Mouse (Mus musculus): Measurements from ENCODE around the gene Olfr704. TPM values are rescaled to one million over a fixed set of nuclear protein-coding genes. Genes with fewer than 3 reads are reported as not detected.

Olfr704 gene
- total RNA-seq (2014; rRNA removed) (not detected in 2 replicates), polyA plus RNA-seq (2015; fragmentation: Nextera tagmentation; extraction: Ambion mirVana) (not detected in 2 replicates)

GRCm38 (mm10) chr7:106862885-106863284 lies at the start of gene Olfr704:
Gene Olfr704 (plus strand): TSS chr7:106863185.
- H3K4me1 ChIP-seq (ENCODE audit: insufficient read depth), result no peaks in the 10 kb centered on the region
- ATAC-seq (no peak), DNase-seq (no peak)
- H3K9ac ChIP-seq, result no peak within 1 kb of the TSS
- no peak for TF ChIP-seq CTCF (IDR thresholded peaks at IDR 0.05; ENCODE audit: low read depth)
- H3K36me3 ChIP-seq (ENCODE audit: insufficient read depth), result no peaks in the 10 kb centered on the region
- no peak within 1 kb of the TSS for H3K4me3 ChIP-seq (ENCODE audit: low read depth, low read length)
- no peaks in the 10 kb centered on the region for H3K9me3 ChIP-seq (ENCODE audit: low read length)
- no peak within 1 kb of the TSS for H3K4me2 ChIP-seq (ENCODE audit: low read depth)
- no peak within 1 kb of the TSS for H3K27ac ChIP-seq (ENCODE audit: low read depth, low read length)
- no peaks in the 10 kb centered on the region for H3K27me3 ChIP-seq (ENCODE audit: insufficient read depth, low read length)

DNA sequence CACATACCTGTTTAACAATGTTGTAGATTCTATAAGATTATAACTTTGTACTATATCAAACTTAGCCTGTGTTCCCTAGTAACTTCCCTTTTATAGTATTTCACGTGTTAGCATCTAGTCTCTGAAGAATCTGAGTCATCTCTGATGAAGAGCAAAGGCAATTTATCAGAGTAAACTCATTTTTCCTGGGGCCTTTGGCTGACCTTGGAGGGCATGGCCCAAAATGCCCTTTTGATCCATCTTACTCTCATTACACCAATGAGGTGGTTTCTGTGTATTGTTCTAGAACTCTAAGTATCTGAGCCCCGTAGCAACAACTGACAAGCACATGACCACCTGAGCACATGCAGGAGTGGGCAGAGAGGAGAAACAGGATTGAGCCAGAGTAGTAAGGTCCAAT lies 49.2 kb upstream of the Olfr704 start, which contains the start of gene Olfr701:
Gene Olfr701 (plus strand): TSS at position 301 of the 400 bp plus-strand sequence.
- TF ChIP-seq CTCF (IDR thresholded peaks at IDR 0.05; ENCODE audit: low read depth), result no peak
- H3K9ac ChIP-seq, result no peak within 1 kb of the TSS
- H3K4me1 ChIP-seq (ENCODE audit: insufficient read depth), result no peaks in the 10 kb centered on the region
- no peak within 1 kb of the TSS for H3K4me3 ChIP-seq (ENCODE audit: low read depth, low read length)
- H3K36me3 ChIP-seq (ENCODE audit: insufficient read depth), result no peaks in the 10 kb centered on the region
- no peak for ATAC-seq
- H3K4me2 ChIP-seq (ENCODE audit: low read depth), result no peak within 1 kb of the TSS
- WGBS, result 70% methylated on average over 2 of the region's 2 CpGs
- H3K9me3 ChIP-seq (ENCODE audit: low read length), result no peaks in the 10 kb centered on the region
- DNase-seq, result no peak
- H3K27ac ChIP-seq (ENCODE audit: low read depth, low read length), result no peak within 1 kb of the TSS
- no peaks in the 10 kb centered on the region for H3K27me3 ChIP-seq (ENCODE audit: insufficient read depth, low read length)

DNA sequence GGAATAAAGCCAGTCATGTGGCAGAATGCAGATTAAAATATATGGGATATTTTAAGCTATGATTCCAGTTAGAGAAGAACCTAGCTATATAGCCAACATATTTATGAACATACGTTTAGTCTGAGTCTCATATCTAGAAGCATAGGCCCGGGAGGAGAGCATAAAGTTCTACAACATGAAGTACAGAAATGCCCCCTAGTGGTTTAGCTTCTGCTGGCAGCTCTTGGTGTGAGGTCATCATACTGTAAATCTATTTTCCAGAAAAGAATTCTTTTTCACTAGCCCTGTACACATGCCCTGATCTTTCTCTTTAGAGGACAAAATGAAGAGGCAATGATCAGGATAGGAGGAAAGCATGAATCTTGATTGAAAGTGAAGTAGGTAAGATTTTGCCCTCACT lies 47.2 kb upstream of the Olfr704 start:
- no peaks in the 10 kb centered on the region for H3K36me3 ChIP-seq (ENCODE audit: insufficient read depth)
- no peaks in the 10 kb centered on the region for H3K4me1 ChIP-seq (ENCODE audit: insufficient read depth)
- H3K4me2 ChIP-seq (ENCODE audit: low read depth), result no peak overlapping the region
- no peaks in the 10 kb centered on the region for H3K27me3 ChIP-seq (ENCODE audit: insufficient read depth, low read length)
- no peak for TF ChIP-seq CTCF (IDR thresholded peaks at IDR 0.05; ENCODE audit: low read depth)
- H3K9me3 ChIP-seq (ENCODE audit: low read length), result no peaks in the 10 kb centered on the region
- H3K9ac ChIP-seq, result no peak overlapping the region
- no peak overlapping the region for H3K4me3 ChIP-seq (ENCODE audit: low read depth, low read length)
- no peak for ATAC-seq
- H3K27ac ChIP-seq (ENCODE audit: low read depth, low read length), result no peak overlapping the region
- DNase-seq, result no peak
- WGBS, result 73% methylated on average over 2 of the region's 2 CpGs

GRCm38 (mm10) chr7:106818414-106818813 lies 44.6 kb upstream of the Olfr704 start:
- Histone ChIP-seq H3K9ac (no peak overlapping the region), H3K36me3 (ENCODE audit: insufficient read depth) (no peaks in the 10 kb centered on the region), H3K4me3 (ENCODE audit: low read depth, low read length) (no peak overlapping the region), H3K4me2 (ENCODE audit: low read depth) (no peak overlapping the region), H3K27me3 (ENCODE audit: insufficient read depth, low read length) (no peaks in the 10 kb centered on the region), H3K9me3 (ENCODE audit: low read length) (no peaks in the 10 kb centered on the region), H3K4me1 (ENCODE audit: insufficient read depth) (no peaks in the 10 kb centered on the region), H3K27ac (ENCODE audit: low read depth, low read length) (no peak overlapping the region)
- TF ChIP-seq CTCF (IDR thresholded peaks at IDR 0.05; ENCODE audit: low read depth), result no peak
- ATAC-seq (no peak), DNase-seq (no peak)

DNA sequence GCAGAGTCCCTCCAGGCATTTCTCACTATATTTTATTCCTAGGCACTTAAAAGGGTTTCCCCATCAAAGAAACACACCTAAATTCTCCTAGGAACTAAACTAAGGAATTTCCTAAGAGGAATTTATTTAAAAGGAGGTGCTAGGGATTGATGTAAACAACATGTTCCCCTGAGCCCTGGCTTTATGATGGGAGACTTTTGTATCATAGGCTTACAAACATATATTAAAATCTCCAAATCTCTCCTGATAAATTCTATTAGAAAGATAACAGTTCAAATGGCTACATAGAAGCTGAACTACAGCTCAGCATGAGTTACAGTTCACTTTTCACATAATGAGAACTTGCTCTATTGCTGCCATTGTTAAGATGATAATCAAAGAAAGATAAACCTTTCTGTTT lies 29.2 kb upstream of the Olfr704 start, which contains the start of gene Olfr702:
Gene Olfr702 (minus strand): TSS at position 101 of the 400 bp plus-strand sequence.
- no peak within 1 kb of the TSS for H3K9ac ChIP-seq
- H3K4me1 ChIP-seq (ENCODE audit: insufficient read depth), result no peaks in the 10 kb centered on the region
- H3K27ac ChIP-seq (ENCODE audit: low read depth, low read length), result no peak within 1 kb of the TSS
- H3K4me3 ChIP-seq (ENCODE audit: low read depth, low read length), result no peak within 1 kb of the TSS
- no peak for TF ChIP-seq CTCF (IDR thresholded peaks at IDR 0.05; ENCODE audit: low read depth)
- no peaks in the 10 kb centered on the region for H3K27me3 ChIP-seq (ENCODE audit: insufficient read depth, low read length)
- ATAC-seq (no peak), DNase-seq (no peak)
- H3K4me2 ChIP-seq (ENCODE audit: low read depth), result no peak within 1 kb of the TSS
- H3K9me3 ChIP-seq (ENCODE audit: low read length), result no peaks in the 10 kb centered on the region
- H3K36me3 ChIP-seq (ENCODE audit: insufficient read depth), result no peaks in the 10 kb centered on the region

DNA sequence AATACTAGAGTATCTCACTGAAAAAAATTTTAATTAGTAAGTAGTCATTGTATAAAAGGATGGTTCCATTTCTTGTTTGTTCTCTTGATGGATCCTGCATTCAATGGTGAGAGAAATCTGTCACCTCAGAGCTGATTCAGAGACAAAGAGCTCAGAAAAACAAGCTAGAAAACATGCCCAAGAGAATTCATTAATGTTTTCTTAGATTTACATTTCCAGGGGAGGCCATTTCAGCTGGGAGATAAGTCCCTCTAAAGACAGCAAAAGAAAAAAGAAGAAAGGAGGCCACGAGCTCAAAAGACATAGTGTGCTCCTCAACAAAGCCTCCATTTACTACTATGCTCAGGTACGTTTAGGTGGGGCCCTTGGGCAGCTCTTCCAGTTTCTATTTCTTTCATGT lies 19.9 kb upstream of the Olfr704 start, which contains the start of gene Olfr703:
Gene Olfr703 (plus strand): TSS at position 301 of the 400 bp plus-strand sequence.
- Histone ChIP-seq H3K9me3 (ENCODE audit: low read length) (no peaks in the 10 kb centered on the region), H3K4me3 (ENCODE audit: low read depth, low read length) (no peak within 1 kb of the TSS), H3K27me3 (ENCODE audit: insufficient read depth, low read length) (no peaks in the 10 kb centered on the region), H3K4me1 (ENCODE audit: insufficient read depth) (no peaks in the 10 kb centered on the region), H3K36me3 (ENCODE audit: insufficient read depth) (no peaks in the 10 kb centered on the region), H3K4me2 (ENCODE audit: low read depth) (no peak within 1 kb of the TSS), H3K27ac (ENCODE audit: low read depth, low read length) (no peak within 1 kb of the TSS), H3K9ac (no peak within 1 kb of the TSS)
- ATAC-seq (no peak), DNase-seq (no peak)
- WGBS, result 57% methylated on average over 2 of the region's 2 CpGs
- no peak for TF ChIP-seq CTCF (IDR thresholded peaks at IDR 0.05; ENCODE audit: low read depth)

DNA sequence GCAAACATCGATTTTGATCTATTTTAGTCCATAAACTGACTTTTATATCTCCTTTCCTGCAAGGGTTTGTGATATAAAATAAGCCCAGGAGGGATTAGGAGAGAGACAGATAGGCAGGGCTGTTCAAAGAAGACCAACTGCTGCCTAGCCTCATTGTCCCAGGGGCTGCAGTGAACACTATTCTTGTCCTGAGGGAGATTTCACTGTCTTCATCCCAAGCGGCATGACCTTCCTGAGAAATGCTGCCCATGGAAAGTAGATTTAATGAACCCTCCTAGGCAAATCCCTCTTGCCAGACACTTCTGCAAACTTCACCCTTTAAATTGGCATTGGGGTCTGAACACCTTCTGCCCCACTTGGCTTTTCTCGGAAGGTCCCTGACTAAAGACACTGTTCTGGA lies 13.8 kb downstream of the Olfr704 start, which contains the start of gene Olfr705:
Gene Olfr705 (minus strand): TSS at position 101 of the 400 bp plus-strand sequence.
- H3K4me3 ChIP-seq (ENCODE audit: low read depth, low read length), result no peak within 1 kb of the TSS
- no peak within 1 kb of the TSS for H3K4me2 ChIP-seq (ENCODE audit: low read depth)
- ATAC-seq (no peak), DNase-seq (no peak)
- H3K27me3 ChIP-seq (ENCODE audit: insufficient read depth, low read length), result no peaks in the 10 kb centered on the region
- H3K36me3 ChIP-seq (ENCODE audit: insufficient read depth), result no peaks in the 10 kb centered on the region
- H3K9ac ChIP-seq, result no peak within 1 kb of the TSS
- TF ChIP-seq CTCF (IDR thresholded peaks at IDR 0.05; ENCODE audit: low read depth), result no peak
- WGBS, result 79% methylated on average over 3 of the region's 3 CpGs
- H3K4me1 ChIP-seq (ENCODE audit: insufficient read depth), result no peaks in the 10 kb centered on the region
- H3K27ac ChIP-seq (ENCODE audit: low read depth, low read length), result no peak within 1 kb of the TSS
- H3K9me3 ChIP-seq (ENCODE audit: low read length), result no peaks in the 10 kb centered on the region
